Mouse (Mus musculus) heart, adult 10 weeks (tissue): ENCODE data around the gene Pglyrp3. TPM values are rescaled to one million over a fixed set of nuclear protein-coding genes. Genes with fewer than 3 reads are reported as not detected.

Source experiments
- polyA plus RNA-seq: library from polyadenylated mRNA; stranded (reverse); fragments of 350-450 nt; fragmentation: Illumina TruSeq; extraction: RNeasy Lipid Tissue Mini Kit (QIAGEN cat#74804); gene quantifications from one replicate; pipeline ENCODE4 v1.2.3, GENCODE M21; 2014; ENCODE audit warnings: low read depth, low replicate concordance

Pglyrp3 gene
- polyA plus RNA-seq: not detected

GRCm38 (mm10) chr3:92014283-92014682, at the start of gene Pglyrp3:
Gene Pglyrp3 (plus strand): TSS chr3:92014583.

Other genes starting within 250 kb of the Pglyrp3 start
- gene Lor, start 68.6 kb downstream of the Pglyrp3 start, polyA plus RNA-seq: not detected
- not detected for gene Prr9, start 109.4 kb downstream of the Pglyrp3 start, polyA plus RNA-seq
- gene Lelp1, start 128.2 kb downstream of the Pglyrp3 start, polyA plus RNA-seq: not detected
- gene Sprr2a1, start 201.2 kb downstream of the Pglyrp3 start, polyA plus RNA-seq: not detected
- 2.5 TPM for gene Sprr2a2, start 201.3 kb downstream of the Pglyrp3 start, polyA plus RNA-seq